Comparison of ENCODE assay signal across 8 mouse cellular contexts in genomic region chr17:74673251-74673650, GRCm38 (mm10). TPM values are rescaled to one million over a fixed set of nuclear protein-coding genes. Genes with fewer than 3 reads are reported as not detected.
DNase-seq lines count a peak whose midpoint lies in the region; TF ChIP-seq lines count a peak whose summit lies in the region.

No protein-coding gene starts in this region.

- peak in 1 of 2 experiments; percentile 15 for DNase-seq in cerebellum, adult 2 months
- no peak for DNase-seq in cerebellum, adult 9-11 months
- no peak for DNase-seq in left cerebral cortex, adult 2 months (ENCODE audit: extremely low spot score in 1 of 2, low spot score in 2 of 2)
- DNase-seq in left cerebral cortex, adult 8-10 months (ENCODE audit: low spot score in 2 of 2) = no peak
- peak; percentile 13 for DNase-seq in MEL-GATA-1-ER (ENCODE audit: extremely low read depth, low read depth)
- DNase-seq in fibroblast of lung, adult 2 months (ENCODE audit: low read depth) = peak; percentile 31
- peak; percentile 56 for DNase-seq in mesoderm, embryonic 11.5 days (ENCODE audit: low read depth, low spot score)
- no peak for DNase-seq in right cerebral cortex, postnatal 36 days (ENCODE audit: low spot score in 2 of 2)

- no peak for TF ChIP-seq POLR2A in cerebellum, adult 2 months (IDR thresholded peaks at IDR 0.05; ENCODE audit: borderline replicate concordance, insufficient read depth, low read length)

- intact Hi-C loops in left cerebral cortex, adult 2 months (cut with DNase I) = loop anchor here (1.0 to 10.0 kb wide), 2 partner anchors 414 to 862 kb away; no protein-coding TSS in a partner anchor

- no peaks in the 10 kb centered on the region for H3K27me3 ChIP-seq in cerebellum, adult 2 months (ENCODE audit: control insufficient read depth, insufficient read depth, low read length)

- peak; percentile 26; the same call in 1 of the 2 replicates for TF ChIP-seq CTCF in cerebellum, adult 2 months (IDR thresholded peaks at IDR 0.05; ENCODE audit: borderline replicate concordance, insufficient read depth, low read depth, low read length)
- peak; percentile 81 for TF ChIP-seq CTCF in left cerebral cortex, adult 2 months (IDR thresholded peaks at IDR 0.05)

- H3K4me3 ChIP-seq in cerebellum, adult 2 months (replicated peaks; ENCODE audit: insufficient read depth, low read depth, low read length) = no peak overlapping the region
- no peak overlapping the region for H3K4me3 ChIP-seq in left cerebral cortex, adult 2 months

- H3K27ac ChIP-seq in cerebellum, adult 2 months (ENCODE audit: insufficient read depth, low read length) = no peak overlapping the region
- H3K27ac ChIP-seq in left cerebral cortex, adult 2 months = no peak overlapping the region

- no peaks in the 10 kb centered on the region for H3K4me1 ChIP-seq in cerebellum, adult 2 months (ENCODE audit: control insufficient read depth, insufficient read depth, low read length)

RNA-seq across cellular contexts. Expression of gene Ttc27, which starts 44.3 kb away (rescaled TPM):
- polyA plus RNA-seq in cerebellum, adult 2 months (2012; rRNA removed) = 11.1 and 12.1 TPM in 2 replicates
- total RNA-seq in left cerebral cortex, adult 2 months (2021) = 10 to 100 TPM; 21.9 to 29.4 TPM
- 10 to 100 TPM; 23.6 to 38.6 (median 27.3) TPM for total RNA-seq in left cerebral cortex, adult 8-10 months (2022)

Comparison
In these comparisons a context has a peak if more than half of its experiments do, and no peak if none do; other contexts are left out.
1. DNase-seq: peak in MEL-GATA-1-ER (single experiment), fibroblast of lung, adult 2 months (single experiment) and mesoderm, embryonic 11.5 days (single experiment); none in cerebellum, adult 9-11 months (single experiment), left cerebral cortex, adult 2 months (0 of 2), left cerebral cortex, adult 8-10 months (0 of 2) and right cerebral cortex, postnatal 36 days (0 of 2).